Mouse (Mus musculus) intestine, postnatal 0 days (tissue): ENCODE results near the gene Mrpl24. TPM values are rescaled to one million over a fixed set of nuclear protein-coding genes. Genes with fewer than 3 reads are reported as not detected.

Experiments used
- ATAC-seq: fragments of 200-750 bp; cut with Nextera tagmentation; 2 replicates; pipeline ENCODE4 v1.8.0; 2017; ENCODE audit warnings: mild to moderate bottlenecking, moderate TSS enrichment, moderate library complexity
- H3K27ac ChIP-seq: fragments of 300-500 bp; sonication (generic); 2 replicates; pipeline ENCODE4 v1.5.1; 2014; ENCODE audit warnings: mild to moderate bottlenecking, low read depth, low read length, moderate library complexity
- H3K27me3 ChIP-seq: fragments of 300-500 bp; sonication (generic); replicated peaks from 2 replicates; pipeline ENCODE4 v1.6.1; 2014; ENCODE audit warnings: low read length, mixed read lengths; ENCODE audit not compliant: control insufficient read depth, insufficient read depth
- H3K36me3 ChIP-seq: fragments of 300-500 bp; sonication (generic); 2 replicates; pipeline ENCODE4 v1.6.1; 2014; ENCODE audit warnings: mild to moderate bottlenecking, moderate library complexity; ENCODE audit not compliant: control insufficient read depth, insufficient read depth
- H3K4me1 ChIP-seq: fragments of 300-500 bp; sonication (generic); replicated peaks from 2 replicates; pipeline ENCODE4 v1.6.1; 2014; ENCODE audit warnings: antibody characterized with exemption, low read length, mixed read lengths; ENCODE audit not compliant: control insufficient read depth, insufficient read depth
- H3K4me2 ChIP-seq: fragments of 300-500 bp; sonication (generic); replicated peaks from 2 replicates; pipeline ENCODE4 v1.6.1; 2014; ENCODE audit warnings: low read depth, mild to moderate bottlenecking, moderate library complexity
- H3K4me3 ChIP-seq: fragments of 300-500 bp; sonication (generic); 2 replicates; pipeline ENCODE4 v1.5.1; 2014; ENCODE audit warnings: low read depth, low read length
- H3K9ac ChIP-seq: fragments of 300-500 bp; sonication (generic); 2 replicates; pipeline ENCODE4 v1.6.1; 2014; ENCODE audit warnings: mild to moderate bottlenecking, low read depth, low read length
- H3K9me3 ChIP-seq: fragments of 300-500 bp; sonication (generic); 2 replicates; pipeline ENCODE4 v1.6.1; 2016; ENCODE audit warnings: mixed run types; ENCODE audit not compliant: control insufficient read depth
- CTCF ChIP-seq: sonication (generic); IDR thresholded peaks from 2 replicates; pipeline ENCODE4 v1.5.1; 2016; ENCODE audit warnings: low read depth, mild to moderate bottlenecking, control low read depth, antibody characterized with exemption, moderate library complexity
- WGBS: fragments of 180-500 bp; shearing (Covaris S2); extraction: QIAGEN DNeasy Blood & Tissue Kit; methylation state at CpG from one replicate; pipeline ENCODE4 v1.1.7; 2014; 5-methylcytosine and 5-hydroxymethylcytosine counted together
- polyA plus RNA-seq: library from polyadenylated mRNA; unstranded; fragments of >200 nt; fragmentation: Nextera tagmentation; extraction: Ambion mirVana; gene quantifications from 2 replicates; pipeline ENCODE4 v1.2.1, GENCODE M21; 2015

Gene Mrpl24
- polyA plus RNA-seq, 1 experiment from 2014 or later, result 74.9 TPM

GRCm38 (mm10) chr3:87948378-87949265 is 29.3 kb downstream of the Mrpl24 start, which contains the start of gene Crabp2:
Gene Crabp2, plus strand, starts transcription at chr3:87948666.
- Histone ChIP-seq H3K27ac (no peak within 1 kb of the TSS), H3K4me2 (peak within 1 kb of the TSS; percentile 47), H3K27me3 (peaks cover 54% of the 10 kb centered on the region), H3K36me3 (0 out of 2 replicates have a peak, but pooled peaks cover 2% of the 10 kb centered on the region), H3K4me3 (peak within 1 kb of the TSS; percentile 13), H3K9me3 (no peaks in the 10 kb centered on the region), H3K9ac (no peak within 1 kb of the TSS), H3K4me1 (no peaks in the 10 kb centered on the region)
- WGBS, result 6% methylated on average over 34 of the region's 35 CpGs
- no peak for ATAC-seq
- TF ChIP-seq CTCF, result no peak

- H3K4me3 ChIP-seq, result no peak overlapping the region
- 41% methylated on average over 16 of the region's 16 CpGs for WGBS
- ATAC-seq, result no peak
- no peaks in the 10 kb centered on the region for H3K4me1 ChIP-seq
- H3K9ac ChIP-seq, result no peak overlapping the region
- no peak overlapping the region for H3K4me2 ChIP-seq
- H3K27me3 ChIP-seq, result peaks cover 54% of the 10 kb centered on the region
- H3K9me3 ChIP-seq, result no peaks in the 10 kb centered on the region
- H3K27ac ChIP-seq, result no peak overlapping the region
- H3K36me3 ChIP-seq, result no peaks in the 10 kb centered on the region
- TF ChIP-seq CTCF, result no peak
Observed at GRCm38 (mm10) chr3:87949266-87949954, 30.1 kb downstream of the Mrpl24 start.

GRCm38 (mm10) chr3:87949955-87950515 is 30.7 kb downstream of the Mrpl24 start:
- Histone ChIP-seq H3K27ac (no peak overlapping the region), H3K9me3 (no peaks in the 10 kb centered on the region), H3K4me2 (no peak overlapping the region), H3K36me3 (no peaks in the 10 kb centered on the region), H3K4me1 (no peaks in the 10 kb centered on the region), H3K4me3 (no peak overlapping the region), H3K9ac (no peak overlapping the region), H3K27me3 (peaks cover 54% of the 10 kb centered on the region)
- WGBS, result 34% methylated on average over 13 of the region's 13 CpGs
- no peak for TF ChIP-seq CTCF
- no peak for ATAC-seq

GRCm38 (mm10) chr3:87951946-87952345 is 32.6 kb downstream of the Mrpl24 start:
- Histone ChIP-seq H3K4me2 (peak overlapping the region; percentile 37), H3K4me1 (no peaks in the 10 kb centered on the region), H3K27me3 (peaks cover 50% of the 10 kb centered on the region), H3K9me3 (no peaks in the 10 kb centered on the region), H3K9ac (no peak overlapping the region), H3K36me3 (no peaks in the 10 kb centered on the region), H3K27ac (no peak overlapping the region), H3K4me3 (peak overlapping the region; percentile 12)
- ATAC-seq, result no peak
- 34% methylated on average over 12 of the region's 12 CpGs for WGBS
- TF ChIP-seq CTCF, result no peak

GRCm38 (mm10) chr3:87952440-87952839 is 33.1 kb downstream of the Mrpl24 start:
- no peak overlapping the region for H3K9ac ChIP-seq
- no peaks in the 10 kb centered on the region for H3K36me3 ChIP-seq
- no peak overlapping the region; the same call in 1 of the 2 replicates for H3K27ac ChIP-seq
- no peaks in the 10 kb centered on the region for H3K9me3 ChIP-seq
- no peak for ATAC-seq
- H3K4me3 ChIP-seq, result peak overlapping the region; percentile 12
- no peaks in the 10 kb centered on the region for H3K4me1 ChIP-seq
- H3K4me2 ChIP-seq, result peak overlapping the region; percentile 37
- peaks cover 50% of the 10 kb centered on the region for H3K27me3 ChIP-seq
- 23% methylated on average over 5 of the region's 5 CpGs for WGBS
- no peak for TF ChIP-seq CTCF

- H3K36me3 ChIP-seq, result no peaks in the 10 kb centered on the region
- no peaks in the 10 kb centered on the region for H3K9me3 ChIP-seq
- H3K27ac ChIP-seq, result no peak overlapping the region
- no peaks in the 10 kb centered on the region for H3K4me1 ChIP-seq
- no peak overlapping the region for H3K4me3 ChIP-seq
- H3K4me2 ChIP-seq, result no peak overlapping the region
- TF ChIP-seq CTCF, result 0 out of 2 replicates have a peak, but pooled peaks have one; percentile 4
- H3K27me3 ChIP-seq, result peaks cover 9% of the 10 kb centered on the region; the same call in 1 of the 2 replicates
- no peak overlapping the region for H3K9ac ChIP-seq
- no peak for ATAC-seq
- 63% methylated on average over 1 of the region's 1 CpGs for WGBS
Observed at GRCm38 (mm10) chr3:87958056-87958455, 38.8 kb downstream of the Mrpl24 start.
